Mouse (Mus musculus): ENCODE results near the gene Tango6.

DNA sequence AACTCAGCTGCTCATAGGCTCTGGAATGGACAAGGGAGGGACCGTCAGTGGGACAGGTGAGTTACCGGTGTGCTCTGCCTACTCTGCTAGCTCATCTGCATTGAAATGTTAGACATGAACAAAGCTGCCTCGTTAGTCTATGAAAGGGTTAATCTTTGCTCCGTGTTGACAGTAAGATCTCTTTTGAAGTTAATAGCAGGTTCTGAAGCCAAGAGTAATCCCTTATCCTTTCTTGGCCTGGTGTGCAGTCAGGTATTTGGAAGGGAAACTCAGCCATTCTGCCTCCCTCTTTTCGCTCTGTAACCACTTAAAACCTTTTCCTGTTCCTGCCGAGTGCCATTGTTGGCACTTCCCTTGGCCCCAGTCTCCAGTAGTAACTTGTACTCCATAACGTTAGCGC lies 38.1 kb downstream of the Tango6 start:
- TF ChIP-seq POLR2A (IDR thresholded peaks at IDR 0.05; ENCODE audit: insufficient read length, low read depth) (no peak), TCF12 (IDR thresholded peaks at IDR 0.05; ENCODE audit: insufficient read depth, poor library complexity, severe bottlenecking) (no peak), MYOD1 (IDR thresholded peaks at IDR 0.05; ENCODE audit: control insufficient read depth in 1 of 3, insufficient read length in 2 of 3, low read depth in 2 of 3) (no peak), POLR2AphosphoS2 (IDR thresholded peaks at IDR 0.05; ENCODE audit: insufficient read length, low read depth) (no peak)
